Mouse (Mus musculus) embryonic stem cell, embryonic (primary cell): ENCODE measurements at regions not wholly inside any gene's neighbourhood (a gene's known extent, or its start where the extent isn't known, plus 50 kb on each side); places are given as distances from the start of the nearest gene placed in this dataset.
"Not testable (repeated sequence)": the region's sequence is repeated elsewhere in the genome, so short reads cannot be mapped to it uniquely, and the experiment has no call there.

Source experiments
- CTCF ChIA-PET, 4 experiments: fragments of 300-600 bp in 2 of 4; fragments of 350-600 bp in 2 of 4; sonication (Branson Sonifier 250); formaldehyde crosslinking; loops; one replicate each; lab custom pipeline; 2022; ENCODE audit warnings: inconsistent platforms in 2 of 4; lab: Charles Lee
- POLR2A ChIA-PET, 4 experiments: fragments of 300-600 bp in 2 of 4; fragments of 350-600 bp in 2 of 4; sonication (Branson Sonifier 250); formaldehyde crosslinking; loops; one replicate each; lab custom pipeline; 2022; ENCODE audit warnings: antibody characterized with exemption in 4 of 4, inconsistent platforms in 1 of 4; lab: Charles Lee

DNA sequence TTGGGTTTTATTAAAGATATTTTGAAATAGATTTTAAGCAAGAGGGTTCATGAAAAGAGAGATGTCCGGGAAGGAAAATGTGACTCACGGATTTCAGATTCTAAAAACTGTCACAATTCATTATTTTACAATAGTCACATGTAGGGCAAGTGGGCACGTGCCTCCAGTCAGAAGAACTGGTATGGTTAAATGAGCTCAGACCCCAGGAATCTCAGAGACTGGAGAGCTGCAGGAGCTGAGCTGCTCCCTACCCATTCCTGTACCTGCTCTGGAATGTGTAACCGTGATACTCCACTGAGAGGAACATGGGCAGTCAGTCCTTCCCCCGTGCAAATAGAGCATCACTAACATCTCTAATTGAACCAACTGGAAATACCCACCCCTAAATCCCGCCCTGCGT is 372.9 kb downstream of the Kif2b start:
- POLR2A ChIA-PET: no interaction called here
- CTCF ChIA-PET: no interaction called here

DNA sequence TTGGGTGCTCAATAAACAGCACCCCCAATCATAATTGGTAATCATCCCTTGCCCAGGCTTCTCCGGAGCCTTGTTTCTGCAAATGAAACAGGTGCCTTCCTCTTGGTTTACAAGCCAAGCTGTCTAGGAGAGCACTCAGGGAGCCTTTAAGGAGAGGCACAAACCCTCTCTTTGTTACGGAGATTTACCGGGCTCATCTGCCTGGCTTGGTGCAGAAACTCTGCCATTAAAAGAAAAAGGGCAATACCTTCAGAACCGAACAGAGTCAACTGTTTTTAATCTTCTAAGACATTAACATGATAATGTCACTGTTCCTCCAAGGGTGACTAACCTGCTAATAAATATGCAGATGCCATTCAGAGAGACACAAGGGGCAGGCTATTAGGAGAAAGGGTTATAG is 380.5 kb downstream of the Kif2b start:
- ChIA-PET CTCF (interaction anchor here in 1 of 4 experiments (1.0 kb wide), 1 partner anchor 10 kb away, joined by 3 read pairs; no protein-coding TSS in a partner anchor), POLR2A (interaction anchor here in 1 of 4 experiments (0.7 kb wide), 1 partner anchor 24 kb away, joined by 3 read pairs; no protein-coding TSS in a partner anchor)

DNA sequence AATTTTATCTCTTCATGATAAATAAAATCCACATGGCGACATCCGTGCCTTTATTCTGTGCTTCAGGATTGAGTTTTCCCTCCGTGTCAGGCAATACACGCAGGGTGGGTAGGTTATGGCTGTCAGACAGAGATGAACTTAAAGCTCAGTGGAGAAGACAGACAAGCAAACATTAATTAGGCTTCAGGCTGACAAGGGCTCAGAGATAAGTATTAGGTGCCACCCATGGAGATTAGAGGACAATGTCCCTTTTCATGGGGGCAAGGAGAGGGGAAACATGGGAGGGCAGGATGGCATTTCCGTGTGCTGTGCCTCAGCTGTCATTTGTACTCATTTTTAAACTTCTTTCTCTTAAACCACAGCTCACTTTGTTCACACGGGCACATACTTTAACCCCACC is 381.0 kb downstream of the Kif2b start:
- ChIA-PET POLR2A (interaction anchor here in 1 of 4 experiments (0.7 kb wide), 2 partner anchors 23 to 187 kb away, joined by 3 read pairs; no protein-coding TSS in a partner anchor), CTCF (interaction anchor here in 1 of 4 experiments (1.0 kb wide), 1 partner anchor 10 kb away, joined by 3 read pairs; no protein-coding TSS in a partner anchor)

DNA sequence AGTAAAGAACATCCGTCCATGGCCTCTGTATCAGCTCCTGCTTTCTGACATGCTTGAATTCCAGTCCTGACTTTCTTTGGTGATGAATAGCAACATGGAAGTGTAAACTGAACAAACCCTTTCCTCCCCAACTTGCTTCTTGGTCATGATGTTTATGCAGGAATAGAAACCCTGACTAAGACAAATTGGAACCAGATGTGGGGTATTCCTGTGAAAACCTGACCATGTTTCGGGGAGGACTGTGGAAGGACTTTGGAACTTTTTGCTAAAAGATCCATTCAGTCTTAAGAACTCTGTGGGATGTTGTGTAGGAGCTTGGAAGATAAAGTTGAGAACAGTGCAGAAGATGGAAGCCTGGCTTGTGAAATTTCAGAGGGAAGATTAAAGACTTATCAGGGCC is 410.0 kb downstream of the Kif2b start:
- POLR2A ChIA-PET: interaction anchor here in 1 of 4 experiments (0.7 kb wide), 1 partner anchor 326 kb away, joined by 3 read pairs; no protein-coding TSS in a partner anchor

DNA sequence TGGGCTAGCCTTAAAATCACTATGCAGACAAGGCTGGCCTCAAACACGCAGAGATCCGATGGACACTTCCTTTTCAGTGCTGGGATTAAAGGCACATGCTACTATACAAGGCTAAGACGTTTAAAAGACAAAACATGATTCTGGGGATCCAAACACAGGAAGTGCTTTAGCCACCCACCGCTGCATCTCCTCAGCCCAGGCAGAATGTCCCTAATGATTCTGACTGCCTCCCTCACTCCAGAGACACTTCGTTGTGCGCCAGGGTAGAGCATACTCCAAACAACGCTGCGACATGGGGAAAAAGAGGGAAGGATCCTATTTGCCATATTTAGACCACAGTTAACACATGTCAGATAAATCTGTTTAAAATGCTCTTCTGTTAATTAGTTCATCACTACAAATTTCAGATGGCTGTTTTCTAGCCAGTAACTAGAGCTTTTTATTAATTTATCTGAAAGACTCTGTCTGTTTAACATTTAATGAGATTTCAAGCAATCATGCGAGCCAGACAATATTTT is 443.5 kb downstream of the Kif2b start:
- ChIA-PET POLR2A (no interaction called here), CTCF (no interaction called here)

More for the DNA sequence above, 410.0 kb downstream of the Kif2b start:
- CTCF ChIA-PET: not testable (repeated sequence)

DNA sequence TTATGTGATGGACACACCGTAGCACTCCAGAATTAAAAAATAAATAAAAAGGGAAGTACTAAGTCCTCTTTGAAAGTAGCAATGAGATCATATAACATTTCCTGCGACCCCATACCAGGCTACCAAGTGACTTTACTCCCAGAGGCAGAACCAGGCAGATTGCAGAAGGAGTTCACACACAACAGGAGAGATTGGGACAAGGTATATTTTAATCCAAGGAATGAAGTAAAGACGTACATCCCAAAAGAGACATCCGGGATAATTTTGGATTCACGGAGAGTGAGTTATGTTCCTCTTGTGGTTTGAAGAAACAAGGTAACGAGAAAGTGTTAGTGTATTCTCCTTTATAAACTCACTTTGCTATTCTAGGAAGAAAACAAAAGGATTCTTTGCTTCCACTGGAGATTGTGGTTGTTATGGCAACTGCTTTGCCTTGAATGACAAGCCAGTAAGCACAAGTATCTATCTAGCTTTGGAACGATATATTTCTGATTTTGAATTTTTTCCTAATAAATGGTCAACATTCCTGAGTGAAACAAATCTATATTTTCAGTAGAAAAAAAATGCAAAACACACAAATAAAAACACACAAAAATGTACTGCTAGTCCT is 444.5 kb downstream of the Kif2b start:
- ChIA-PET CTCF (no interaction called here), POLR2A (no interaction called here)

DNA sequence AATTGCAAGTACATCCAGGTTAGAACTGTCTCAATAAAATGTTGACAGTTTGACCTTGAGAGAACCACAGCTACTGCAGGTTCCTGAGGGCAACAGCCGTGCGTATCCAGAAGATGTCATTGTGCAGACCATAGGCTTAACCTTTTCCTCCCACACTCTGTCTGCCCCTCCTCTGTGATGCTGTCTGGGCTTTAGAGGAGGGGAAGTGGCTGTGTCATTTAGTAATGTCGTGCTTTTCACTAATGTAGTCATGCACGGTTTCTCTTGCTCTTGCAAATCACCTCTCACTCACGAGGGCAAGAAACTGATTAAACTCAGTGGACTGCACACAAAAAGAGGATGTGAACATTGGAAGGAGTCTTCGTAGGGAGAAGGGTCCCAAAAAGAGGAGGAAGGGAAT is 443.8 kb upstream of the Tom1l1 start:
- ChIA-PET POLR2A (no interaction called here), CTCF (no interaction called here)

DNA sequence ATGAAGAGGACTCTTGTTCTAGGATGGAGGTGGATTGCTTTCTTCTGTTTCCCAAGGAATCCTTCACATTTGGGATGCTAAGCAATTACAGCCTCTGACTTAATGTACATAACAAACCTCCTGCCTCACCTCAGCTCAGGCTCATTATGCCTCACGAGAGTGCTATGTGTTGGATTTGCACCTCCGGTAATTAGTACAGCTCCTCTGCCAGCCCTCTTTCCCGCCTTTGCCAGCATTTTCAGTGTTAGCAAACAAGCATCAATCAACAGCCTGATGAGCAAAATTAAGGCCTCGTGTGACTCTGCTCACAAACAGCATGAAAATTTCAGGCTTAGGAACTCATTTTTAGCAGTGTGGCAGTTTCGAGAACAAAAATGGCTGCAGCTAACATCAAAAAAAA is 410.0 kb upstream of the Tom1l1 start:
- POLR2A ChIA-PET: no interaction called here
- CTCF ChIA-PET: no interaction called here

DNA sequence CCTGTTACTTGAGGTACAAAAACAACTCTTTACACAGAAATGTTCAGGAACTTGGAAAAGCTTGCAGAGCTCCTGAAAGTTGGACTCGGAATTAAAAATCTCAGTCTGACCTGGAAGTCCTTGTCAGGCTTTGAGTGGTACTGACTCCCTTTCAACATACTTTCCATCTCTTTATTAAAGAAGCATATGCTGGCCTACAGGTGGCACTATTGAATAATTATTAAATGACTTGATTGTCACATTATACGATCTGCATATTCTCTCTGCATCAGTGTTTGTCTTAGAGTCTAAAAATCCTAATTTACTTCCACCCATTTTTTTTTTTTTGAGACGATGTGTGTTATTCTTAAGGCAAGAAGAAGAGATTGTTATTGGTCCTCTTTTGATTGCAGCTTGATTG is 409.4 kb upstream of the Tom1l1 start:
- ChIA-PET POLR2A (no interaction called here), CTCF (no interaction called here)

DNA sequence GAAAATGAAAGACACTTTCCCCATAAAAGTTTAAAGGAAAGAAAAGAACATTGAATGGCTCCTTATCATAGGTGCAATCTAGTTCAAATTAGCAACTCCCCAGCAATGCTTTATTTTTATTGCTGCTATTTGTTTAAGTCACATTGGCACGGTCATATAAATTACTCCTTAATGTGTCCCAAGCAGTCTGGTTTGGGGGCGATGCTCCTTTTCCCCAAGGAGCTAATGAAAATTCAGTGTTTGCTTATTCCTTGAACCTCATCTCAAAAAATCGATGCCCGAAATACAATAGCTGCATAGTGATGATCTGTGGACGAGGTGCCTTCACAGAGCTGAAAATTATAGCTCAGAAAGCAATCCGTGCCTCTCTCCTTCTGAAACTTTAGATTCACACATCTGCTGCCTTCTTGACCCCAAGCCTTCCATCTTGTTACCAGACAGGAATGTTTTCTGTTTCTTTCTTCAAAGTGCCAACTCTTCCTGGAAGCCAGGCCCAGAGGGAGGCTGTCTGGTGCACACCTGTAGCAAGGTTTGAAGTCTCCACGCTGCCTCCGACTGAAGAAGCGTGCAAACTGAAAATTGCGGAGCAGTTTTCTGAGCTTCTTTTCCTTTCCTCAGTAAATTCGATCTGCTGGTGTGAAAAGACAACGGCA is 408.0 kb upstream of the Tom1l1 start:
- ChIA-PET POLR2A (no interaction called here), CTCF (no interaction called here)

DNA sequence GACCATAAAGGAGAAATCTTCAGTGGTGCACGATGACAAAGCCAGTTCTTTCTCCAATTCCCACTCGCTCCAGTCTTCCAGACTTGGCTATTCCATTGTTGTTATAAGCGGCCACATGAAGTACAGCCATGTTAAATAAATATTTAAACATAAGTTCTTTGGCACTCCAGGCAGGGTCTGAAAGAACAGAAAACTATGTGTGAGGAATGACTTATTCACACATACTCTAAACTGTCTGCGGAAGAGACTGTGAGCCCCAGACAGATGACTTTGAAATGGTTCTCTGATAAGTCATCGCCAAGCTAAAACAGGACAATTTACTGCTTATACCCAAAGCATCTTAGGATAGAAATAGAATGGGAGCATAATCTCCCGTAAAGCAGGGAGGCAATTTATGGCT is 377.2 kb upstream of the Tom1l1 start:
- CTCF ChIA-PET: interaction anchor here in 1 of 4 experiments (0.7 kb wide), 1 partner anchor 368 kb away, joined by 6 read pairs; no protein-coding TSS in a partner anchor
- POLR2A ChIA-PET: interaction anchor here in 1 of 4 experiments (0.6 kb wide), 1 partner anchor 220 kb away, joined by 3 read pairs; no protein-coding TSS in a partner anchor

DNA sequence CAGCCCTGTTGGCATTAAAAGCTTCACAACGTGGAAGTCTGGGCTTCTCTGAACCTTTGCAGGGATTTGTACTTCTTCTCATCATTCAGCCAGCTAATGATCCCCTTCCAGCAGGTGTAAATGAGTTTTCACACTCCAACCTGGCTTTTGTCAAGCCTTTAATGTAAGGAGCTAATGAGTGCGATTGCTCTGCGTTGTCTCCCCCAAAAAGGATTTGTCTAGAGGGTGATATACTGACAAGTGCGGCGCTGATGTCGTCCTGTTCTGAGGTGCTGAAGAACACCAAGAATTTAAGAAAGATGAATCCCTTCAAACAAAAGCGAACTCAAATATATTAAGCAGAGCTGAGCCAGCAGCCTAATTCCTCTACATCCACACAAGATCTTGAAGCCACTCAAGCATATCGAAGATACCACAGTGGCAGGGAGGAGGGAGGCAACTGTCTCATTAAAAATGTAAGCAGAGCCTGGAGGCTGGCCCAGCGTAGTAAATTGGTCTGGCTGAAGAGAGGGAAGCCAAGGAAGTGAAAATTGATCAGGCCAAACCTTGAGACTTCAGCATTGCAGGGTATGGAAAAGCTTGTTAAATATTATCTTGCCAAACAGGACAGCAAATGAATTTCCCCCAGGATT is 368.9 kb upstream of the Tom1l1 start:
- ChIA-PET POLR2A (no interaction called here), CTCF (no interaction called here)

DNA sequence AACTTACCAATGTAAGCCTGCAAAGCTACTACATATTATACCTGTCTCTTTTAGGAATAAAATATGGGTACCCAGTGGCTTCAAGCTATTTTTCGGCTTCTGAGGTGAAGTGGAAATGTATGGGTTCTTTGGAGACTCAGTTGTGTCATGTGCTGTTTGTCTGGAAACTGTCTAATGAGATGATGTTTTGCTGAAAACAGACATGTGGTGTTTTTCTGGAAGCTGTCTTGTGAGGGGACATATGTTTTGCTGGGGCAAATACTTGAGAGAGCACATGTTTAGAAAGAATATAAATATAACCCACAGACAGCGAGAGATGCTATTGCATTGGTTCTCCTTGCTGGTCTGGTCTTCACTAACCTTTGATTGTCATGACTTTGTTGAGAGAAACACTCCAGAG is 365.2 kb upstream of the Tom1l1 start:
- POLR2A ChIA-PET: no interaction called here
- CTCF ChIA-PET: no interaction called here

DNA sequence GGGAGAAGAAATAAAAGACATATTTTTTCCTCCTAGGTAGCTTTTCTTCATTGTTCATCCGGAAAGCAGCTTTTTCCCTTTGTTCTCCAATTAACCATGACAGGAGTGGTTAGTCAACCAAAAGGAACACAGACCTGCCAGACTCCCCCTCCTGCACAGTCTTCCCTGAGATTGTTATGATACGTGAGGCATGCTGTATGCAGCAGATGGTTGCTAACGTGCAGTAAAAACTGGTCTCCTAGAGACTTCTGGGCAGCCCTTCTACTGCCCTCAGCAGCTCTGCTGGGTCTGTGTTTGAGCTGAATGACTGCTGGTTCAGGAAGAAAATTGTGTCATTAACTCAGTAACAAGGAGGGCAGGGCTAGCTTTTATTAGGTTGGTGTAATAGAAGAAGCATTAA is 363.5 kb upstream of the Tom1l1 start:
- POLR2A ChIA-PET: interaction anchor here in 1 of 4 experiments (1.1 kb wide), 1 partner anchor 315 kb away, joined by 3 read pairs; no protein-coding TSS in a partner anchor
- CTCF ChIA-PET: interaction anchor here in 1 of 4 experiments (0.5 kb wide), 1 partner anchor 182 kb away, joined by 4 read pairs; no protein-coding TSS in a partner anchor

DNA sequence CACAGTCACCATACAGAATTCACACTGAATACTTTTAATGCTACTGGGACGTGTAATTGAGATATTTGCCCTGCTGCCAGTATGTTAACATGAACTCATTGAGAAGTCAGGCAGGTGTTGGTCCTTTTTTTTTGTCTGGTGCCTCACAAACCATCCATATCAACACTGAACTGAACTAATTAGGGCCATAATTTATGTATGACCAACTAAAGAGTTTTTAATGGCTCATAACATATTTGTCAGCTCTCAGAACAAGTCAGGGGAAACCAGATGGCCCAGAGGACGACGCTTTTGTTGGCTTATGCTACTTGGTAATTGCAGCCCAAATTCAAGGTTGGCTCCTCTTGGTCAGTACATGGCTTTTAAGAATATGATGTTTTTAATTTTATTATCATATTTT is 353.3 kb upstream of the Tom1l1 start:
- CTCF ChIA-PET: no interaction called here
- POLR2A ChIA-PET: no interaction called here
